Mouse (Mus musculus) gastrocnemius, postnatal 25 days (tissue): Measurements from ENCODE around the gene Lmo1. TPM values are rescaled to one million over a fixed set of nuclear protein-coding genes. Genes with fewer than 3 reads are reported as not detected.
"Not testable (repeated sequence)": the region's sequence is repeated elsewhere in the genome, so short reads cannot be mapped to it uniquely, and the experiment has no call there.

ENCODE experiments used
- DNase-seq: peaks from one replicate; pipeline ENCODE4 v3.0.0; 2022
- total RNA-seq, 2 experiments: library from RNA; stranded (reverse); gene quantifications; 1 replicate in 1 of 2; 2 replicates in 1 of 2; pipeline ENCODE4 v1.2.3; 2021

Gene Lmo1
- total RNA-seq, 2 experiments from 2014 or later, result 2.4 to 3.0 TPM

DNA sequence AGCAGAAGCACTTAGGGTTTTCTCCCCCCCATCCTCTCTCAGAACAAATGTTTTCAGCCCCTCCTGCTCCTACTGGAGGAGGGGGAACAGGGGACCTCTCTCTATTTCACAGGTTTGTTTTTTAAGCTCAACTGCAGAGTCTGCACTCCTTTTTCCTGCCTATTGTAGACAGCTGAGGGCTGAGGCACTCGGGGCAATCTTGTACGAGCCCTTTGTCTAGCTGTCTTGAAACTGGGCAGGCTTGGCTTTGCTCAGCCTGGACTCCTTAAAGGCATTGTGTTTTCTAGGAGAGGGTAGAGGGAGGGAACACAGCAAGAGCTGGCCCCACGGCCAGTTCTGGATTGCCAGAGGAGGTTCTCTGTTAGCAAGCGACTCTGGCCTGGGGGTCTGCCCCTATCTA lies 59.5 kb downstream of the Lmo1 start:
- DNase-seq, result not testable (repeated sequence)

GRCm38 (mm10) chr7:109114950-109115349 lies 60.1 kb downstream of the Lmo1 start:
- no peak for DNase-seq

GRCm38 (mm10) chr7:109111000-109111399 lies 64.0 kb downstream of the Lmo1 start:
- no peak for DNase-seq

GRCm38 (mm10) chr7:109104894-109105293 lies 70.1 kb downstream of the Lmo1 start:
- DNase-seq, result no peak

- no peak for DNase-seq
Measured at GRCm38 (mm10) chr7:109101167-109101566, 73.8 kb downstream of the Lmo1 start.

DNA sequence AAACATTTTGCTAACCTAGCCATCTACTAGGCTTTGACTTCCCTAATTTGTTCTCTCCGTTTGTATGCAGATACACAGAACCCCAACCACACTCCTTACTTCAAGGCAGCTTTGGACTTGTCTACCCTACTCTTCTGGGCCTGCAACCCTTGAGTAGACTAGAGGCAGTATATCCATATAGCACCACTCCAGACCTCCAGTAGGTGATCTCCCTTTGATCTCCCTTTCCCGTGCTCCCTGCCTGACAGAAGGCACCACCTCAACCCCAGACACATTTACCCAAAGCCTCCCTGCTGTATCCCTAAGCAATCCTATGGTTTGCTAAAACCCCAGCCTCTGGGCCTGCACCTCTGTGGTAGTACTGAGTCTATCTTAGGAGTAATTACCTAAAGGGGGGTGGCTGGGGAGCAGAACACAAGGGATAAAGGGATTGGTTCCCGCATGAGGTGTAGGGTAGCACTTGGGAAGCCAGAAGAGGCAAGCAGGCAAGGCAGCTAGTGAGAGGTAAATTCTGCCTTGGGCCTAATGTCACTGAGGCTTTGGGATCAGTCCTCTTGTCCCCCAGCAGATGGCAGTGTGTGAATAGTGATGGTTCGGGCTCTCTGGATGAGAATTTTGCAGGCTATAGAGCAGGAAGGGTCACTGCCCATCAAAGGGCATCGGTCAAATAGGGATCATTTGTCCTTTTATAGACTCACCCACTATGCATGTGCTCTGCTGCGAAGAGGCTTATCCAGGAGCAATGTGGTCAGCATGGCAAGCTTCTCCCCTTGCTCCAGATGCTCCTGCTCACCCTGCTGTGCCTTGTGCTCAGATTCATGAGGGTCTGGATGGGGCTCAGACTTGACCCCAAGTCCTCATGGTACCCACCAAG lies 76.6 kb downstream of the Lmo1 start:
- no peak for DNase-seq

DNA sequence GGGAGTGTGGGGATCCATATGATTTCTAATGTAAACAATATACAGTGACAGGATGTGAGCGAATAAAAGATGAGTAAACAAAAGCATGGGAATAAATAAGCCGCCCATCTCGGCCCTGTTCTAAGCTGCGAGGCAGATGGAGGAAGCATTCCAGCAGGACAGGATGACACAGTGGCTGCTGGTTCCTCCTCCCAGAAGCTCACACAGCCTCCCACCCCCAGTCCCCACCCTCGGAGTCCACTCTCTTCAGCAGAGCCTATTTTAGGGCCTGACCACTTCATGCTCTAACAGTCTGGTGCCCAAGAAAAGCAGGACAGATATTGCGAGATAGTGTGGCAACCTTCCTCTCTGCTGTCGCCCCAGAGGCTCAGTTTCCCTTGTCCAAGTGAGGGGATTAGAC lies 77.8 kb downstream of the Lmo1 start:
- no peak for DNase-seq

GRCm38 (mm10) chr7:109096618-109097017 lies 78.4 kb downstream of the Lmo1 start:
- DNase-seq, result no peak

DNA sequence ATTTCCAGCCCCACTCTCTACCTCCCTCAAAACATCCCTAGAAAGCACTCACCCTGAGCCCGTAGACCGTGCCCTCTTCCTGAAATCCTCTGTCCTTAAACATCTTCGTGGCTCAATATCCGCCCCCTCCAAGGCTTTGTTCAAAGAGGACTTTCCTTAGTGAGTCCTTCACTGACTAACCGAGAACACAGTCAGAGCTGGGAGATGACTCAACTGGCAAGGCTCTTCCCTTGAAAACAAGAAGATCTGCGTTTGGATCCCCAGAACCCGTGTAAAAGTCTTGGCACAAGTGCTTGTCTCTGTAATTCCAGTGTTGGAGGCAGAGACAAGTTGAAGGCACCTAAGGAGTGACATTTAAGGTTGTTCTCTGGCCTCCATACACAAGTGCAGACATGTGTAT lies 80.7 kb downstream of the Lmo1 start:
- DNase-seq, result no peak

DNA sequence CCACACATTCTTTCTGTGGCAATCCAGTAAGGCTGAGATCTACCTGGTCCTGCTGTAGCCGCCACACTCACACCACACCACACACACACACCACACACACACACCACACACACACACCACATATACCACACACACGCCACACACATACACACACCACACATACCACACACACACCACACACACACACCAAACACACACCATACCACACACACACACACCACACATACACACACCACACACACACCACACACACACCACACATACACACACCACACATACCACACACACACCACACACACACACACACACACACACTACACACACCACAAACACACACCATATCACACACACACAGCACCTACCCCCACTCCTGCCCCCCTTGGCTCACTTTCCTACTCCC lies 83.7 kb downstream of the Lmo1 start:
- DNase-seq, result not testable (repeated sequence)

Other genes starting within 250 kb of the Lmo1 start
- 1 to 10 TPM in 1 of 2 experiments, under 1 TPM in 1; 0.75 to 1.6 TPM for gene Nlrp10, start 245.0 kb downstream of the Lmo1 start, total RNA-seq
- gene Eif3f, start 240.8 kb downstream of the Lmo1 start, total RNA-seq, result 10 to 100 TPM; 86.5 to 98.1 TPM
- under 1 TPM; 0.69 to 0.70 TPM for gene Tub, start 224.9 kb downstream of the Lmo1 start, total RNA-seq
- gene Ric3, start 91.9 kb downstream of the Lmo1 start, total RNA-seq, result 1 to 10 TPM; 1.6 to 1.7 TPM